Mouse (Mus musculus) midbrain, embryonic 16.5 days (tissue): ENCODE data around the gene Prr5l. TPM values are rescaled to one million over a fixed set of nuclear protein-coding genes. Genes with fewer than 3 reads are reported as not detected.

Source experiments
- ATAC-seq: fragments of 200-750 bp; cut with Nextera tagmentation; 2 replicates; pipeline ENCODE4 v1.8.0; 2017; ENCODE audit warnings: moderate TSS enrichment
- H3K27ac ChIP-seq: fragments of 300-500 bp; sonication (generic); 2 replicates; pipeline ENCODE4 v1.5.1; 2014; ENCODE audit warnings: mild to moderate bottlenecking, low read length, mixed read lengths
- H3K27me3 ChIP-seq: fragments of 300-500 bp; sonication (generic); 2 replicates; pipeline ENCODE4 v1.6.1; 2014; ENCODE audit warnings: low read depth, low read length, mixed read lengths; ENCODE audit not compliant: control insufficient read depth, insufficient read depth
- H3K36me3 ChIP-seq: fragments of 300-500 bp; sonication (generic); 2 replicates; pipeline ENCODE4 v1.6.1; 2014; ENCODE audit warnings: mild to moderate bottlenecking, low read length, moderate library complexity, mixed read lengths; ENCODE audit not compliant: control insufficient read depth, insufficient read depth
- H3K4me1 ChIP-seq: fragments of 300-500 bp; sonication (generic); 2 replicates; pipeline ENCODE4 v1.6.1; 2014; ENCODE audit warnings: mild to moderate bottlenecking, low read length, mixed read lengths; ENCODE audit not compliant: control insufficient read depth, insufficient read depth
- H3K4me2 ChIP-seq: fragments of 300-500 bp; sonication (generic); 2 replicates; pipeline ENCODE4 v1.6.1; 2014; ENCODE audit warnings: mild to moderate bottlenecking, low read length, mixed read lengths
- H3K4me3 ChIP-seq: fragments of 300-500 bp; sonication (generic); 2 replicates; pipeline ENCODE4 v1.5.1; 2014; ENCODE audit warnings: low read depth, mild to moderate bottlenecking, low read length, moderate library complexity, mixed read lengths
- H3K9ac ChIP-seq: fragments of 300-500 bp; sonication (generic); 2 replicates; pipeline ENCODE4 v1.6.1; 2014; ENCODE audit warnings: low read depth, low read length, mixed read lengths
- H3K9me3 ChIP-seq: fragments of 300-500 bp; sonication (generic); replicated peaks from 2 replicates; pipeline ENCODE4 v1.6.1; 2014; ENCODE audit warnings: mild to moderate bottlenecking, low read length, mixed read lengths; ENCODE audit not compliant: control insufficient read depth, poor library complexity, severe bottlenecking
- WGBS: fragments of 180-500 bp; shearing (Covaris S2); extraction: QIAGEN DNeasy Blood & Tissue Kit; methylation state at CpG from one replicate; pipeline ENCODE4 v1.1.7; 2014; 5-methylcytosine and 5-hydroxymethylcytosine counted together
- polyA plus RNA-seq: library from polyadenylated mRNA; unstranded; fragments of >200 nt; fragmentation: Nextera tagmentation; extraction: Ambion mirVana; gene quantifications from 2 replicates; pipeline ENCODE4 v1.2.1, GENCODE M21; 2015

Prr5l gene
- polyA plus RNA-seq, 1 experiment from 2014 or later, result 4.7 TPM

- Histone ChIP-seq H3K27me3 (no peaks in the 10 kb centered on the region), H3K36me3 (no peaks in the 10 kb centered on the region), H3K4me3 (no peak overlapping the region), H3K9ac (no peak overlapping the region), H3K4me1 (no peaks in the 10 kb centered on the region), H3K9me3 (no peaks in the 10 kb centered on the region), H3K27ac (no peak overlapping the region), H3K4me2 (no peak overlapping the region)
- 93% methylated on average over 10 of the region's 10 CpGs for WGBS
- no peak for ATAC-seq
Measured at GRCm38 (mm10) chr2:101732777-101733210, 150.0 kb downstream of the Prr5l start.

- ATAC-seq, result no peak
- no peak overlapping the region for H3K9ac ChIP-seq
Measured at GRCm38 (mm10) chr2:101730972-101731371, 151.9 kb downstream of the Prr5l start.

DNA sequence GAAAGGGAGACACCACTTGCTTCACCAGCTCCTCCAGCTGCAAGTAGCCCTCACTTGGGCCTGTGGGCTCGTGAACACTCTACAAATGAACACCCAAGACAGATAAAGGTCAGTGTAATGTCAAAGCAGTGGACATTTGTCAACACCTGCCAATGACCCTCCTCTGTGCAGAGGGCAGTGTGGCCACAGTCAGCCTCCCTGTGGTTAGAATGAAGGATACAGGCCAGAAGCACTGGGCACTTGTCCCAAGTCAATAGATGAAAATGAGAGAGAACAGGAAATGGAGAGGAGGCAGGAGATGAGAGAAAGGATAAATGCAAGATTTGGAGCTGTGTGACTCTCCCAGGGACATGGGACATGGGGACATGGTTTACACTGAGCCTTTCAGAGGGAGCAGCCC is 153.4 kb downstream of the Prr5l start:
- ATAC-seq, result no peak
- Histone ChIP-seq H3K36me3 (no peaks in the 10 kb centered on the region), H3K27me3 (no peaks in the 10 kb centered on the region), H3K4me2 (no peak overlapping the region), H3K4me3 (no peak overlapping the region), H3K27ac (no peak overlapping the region), H3K9ac (no peak overlapping the region), H3K4me1 (no peaks in the 10 kb centered on the region), H3K9me3 (no peaks in the 10 kb centered on the region)
- 71% methylated on average over 1 of the region's 1 CpGs for WGBS

More at GRCm38 (mm10) chr2:101730972-101731371, 151.9 kb downstream of the Prr5l start:
- H3K4me3 ChIP-seq, result no peak overlapping the region
- no peaks in the 10 kb centered on the region for H3K9me3 ChIP-seq
- no peaks in the 10 kb centered on the region for H3K36me3 ChIP-seq
- no peak overlapping the region for H3K4me2 ChIP-seq
- no peaks in the 10 kb centered on the region for H3K4me1 ChIP-seq
- no peaks in the 10 kb centered on the region for H3K27me3 ChIP-seq
- 0 out of 2 replicates have a peak overlapping the region, but pooled peaks have one; percentile 1 for H3K27ac ChIP-seq

DNA sequence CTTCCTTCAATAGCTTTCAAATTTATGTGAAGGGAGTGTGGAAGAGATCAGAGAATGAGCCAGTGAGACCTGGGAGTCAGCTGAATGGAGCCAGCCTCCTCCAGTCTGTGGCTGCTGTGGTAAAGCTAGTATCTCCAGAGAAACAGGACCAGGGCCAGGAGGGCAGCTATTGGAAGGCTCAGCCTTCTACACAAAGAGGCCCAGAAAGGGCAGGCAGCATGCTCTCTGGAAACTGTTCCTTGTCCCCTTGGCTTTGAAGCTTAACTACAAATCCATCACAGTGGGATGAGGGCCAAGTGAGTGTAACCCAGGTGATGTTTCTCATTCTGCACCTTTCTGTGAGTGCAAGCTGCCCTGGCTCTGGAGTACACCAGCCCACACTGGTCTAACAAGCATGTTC is 155.0 kb downstream of the Prr5l start:
- no peaks in the 10 kb centered on the region for H3K36me3 ChIP-seq
- no peak overlapping the region for H3K9ac ChIP-seq
- no peak overlapping the region for H3K4me2 ChIP-seq
- no peak overlapping the region for H3K27ac ChIP-seq
- no peak overlapping the region for H3K4me3 ChIP-seq
- 0 out of 2 replicates have a peak, but pooled peaks cover 4% of the 10 kb centered on the region for H3K4me1 ChIP-seq
- no peak for ATAC-seq
- H3K9me3 ChIP-seq, result no peaks in the 10 kb centered on the region
- H3K27me3 ChIP-seq, result no peaks in the 10 kb centered on the region

DNA sequence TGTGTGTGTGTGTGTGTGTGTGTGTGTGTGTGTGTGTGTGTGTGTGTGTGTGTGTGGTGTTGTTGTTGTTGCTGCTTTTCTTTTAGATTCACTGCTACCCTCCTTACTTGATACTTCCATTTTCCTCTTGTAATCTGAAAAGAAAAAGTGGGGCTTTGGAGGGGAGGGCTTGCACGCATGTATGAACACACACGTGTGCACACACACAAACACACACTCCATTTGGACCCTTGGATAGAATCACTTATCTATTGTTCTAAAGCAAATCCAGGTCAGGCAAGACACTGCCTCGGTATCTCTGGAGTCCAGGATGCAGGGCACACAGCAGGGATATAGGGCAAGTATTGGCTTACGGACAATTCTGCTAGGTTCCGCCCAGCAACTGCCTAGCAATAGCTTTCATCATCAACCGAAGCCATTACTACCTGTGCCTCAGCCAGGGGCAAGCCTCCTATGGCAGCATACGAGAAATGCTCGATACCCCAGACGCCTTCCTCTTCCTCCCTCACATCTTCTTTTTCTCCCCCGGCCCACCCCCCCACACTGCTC is 159.4 kb downstream of the Prr5l start:
- Histone ChIP-seq H3K27ac (no peak overlapping the region), H3K9me3 (no peaks in the 10 kb centered on the region), H3K9ac (no peak overlapping the region), H3K27me3 (no peaks in the 10 kb centered on the region), H3K36me3 (no peaks in the 10 kb centered on the region), H3K4me3 (no peak overlapping the region), H3K4me1 (0 out of 2 replicates have a peak, but pooled peaks cover 4% of the 10 kb centered on the region), H3K4me2 (no peak overlapping the region)
- ATAC-seq, result peak; percentile 43
- WGBS, result 37% methylated on average over 10 of the region's 10 CpGs

DNA sequence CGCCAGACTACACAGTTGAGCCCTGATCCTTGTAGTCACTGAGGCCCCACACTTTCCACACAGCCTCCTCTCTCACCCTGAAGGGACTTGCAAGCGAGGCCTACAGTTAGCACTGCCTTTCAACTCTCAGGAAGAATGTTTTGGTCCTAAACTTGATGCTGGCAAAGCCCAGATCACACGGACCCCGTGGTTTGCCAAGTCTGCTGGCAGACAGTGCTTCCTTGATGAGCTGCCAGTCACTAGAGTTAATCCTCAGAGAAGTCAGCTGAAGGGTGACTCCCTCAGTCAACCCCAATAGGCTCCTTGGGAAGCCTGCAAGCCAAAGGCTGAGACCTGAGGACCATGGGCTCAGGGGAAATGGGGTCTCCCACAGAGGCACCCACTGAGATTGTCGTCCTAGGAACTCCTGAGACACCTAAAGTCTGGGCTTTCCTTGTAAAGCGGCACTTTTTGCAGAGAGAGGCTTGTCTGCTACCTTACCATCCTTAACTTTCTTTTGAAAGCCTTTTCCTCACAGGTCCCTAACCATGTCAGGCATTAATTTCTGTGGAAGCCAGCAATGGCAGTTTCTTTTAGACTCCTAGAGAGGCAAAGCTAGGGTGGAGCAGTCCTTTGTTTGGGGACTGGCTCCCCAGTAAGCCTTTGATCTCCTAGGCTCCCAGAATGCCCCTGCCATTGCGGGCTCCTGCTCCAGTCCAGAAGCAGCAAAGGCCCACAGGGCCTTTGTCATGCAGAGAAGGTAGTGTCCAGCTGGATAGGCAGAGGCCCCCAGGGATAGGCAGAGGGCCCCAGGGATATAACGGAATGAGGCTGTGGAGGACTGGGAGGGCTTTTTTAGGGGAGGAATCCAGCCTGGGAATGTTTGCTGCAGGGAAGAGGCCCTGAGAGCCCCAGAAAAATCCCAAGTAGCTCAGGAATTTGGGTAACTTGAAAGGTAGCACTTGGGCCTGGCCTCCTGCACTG is 160.2 kb downstream of the Prr5l start:
- ATAC-seq, result peak; percentile 63
- Histone ChIP-seq H3K27ac (no peak overlapping the region; the same call in 1 of the 2 replicates), H3K36me3 (no peaks in the 10 kb centered on the region), H3K4me3 (no peak overlapping the region), H3K9me3 (no peaks in the 10 kb centered on the region), H3K27me3 (no peaks in the 10 kb centered on the region), H3K4me2 (no peak overlapping the region), H3K4me1 (0 out of 2 replicates have a peak, but pooled peaks cover 4% of the 10 kb centered on the region), H3K9ac (no peak overlapping the region)
- 10% methylated on average over 8 of the region's 8 CpGs for WGBS

- Histone ChIP-seq H3K27ac (no peak overlapping the region), H3K4me2 (no peak overlapping the region), H3K9ac (no peak overlapping the region), H3K4me1 (0 out of 2 replicates have a peak, but pooled peaks cover 4% of the 10 kb centered on the region), H3K4me3 (no peak overlapping the region), H3K36me3 (no peaks in the 10 kb centered on the region), H3K9me3 (no peaks in the 10 kb centered on the region), H3K27me3 (no peaks in the 10 kb centered on the region)
- WGBS, result 88% methylated on average over 4 of the region's 4 CpGs
- no peak for ATAC-seq
Measured at GRCm38 (mm10) chr2:101721835-101722234, 161.0 kb downstream of the Prr5l start.

DNA sequence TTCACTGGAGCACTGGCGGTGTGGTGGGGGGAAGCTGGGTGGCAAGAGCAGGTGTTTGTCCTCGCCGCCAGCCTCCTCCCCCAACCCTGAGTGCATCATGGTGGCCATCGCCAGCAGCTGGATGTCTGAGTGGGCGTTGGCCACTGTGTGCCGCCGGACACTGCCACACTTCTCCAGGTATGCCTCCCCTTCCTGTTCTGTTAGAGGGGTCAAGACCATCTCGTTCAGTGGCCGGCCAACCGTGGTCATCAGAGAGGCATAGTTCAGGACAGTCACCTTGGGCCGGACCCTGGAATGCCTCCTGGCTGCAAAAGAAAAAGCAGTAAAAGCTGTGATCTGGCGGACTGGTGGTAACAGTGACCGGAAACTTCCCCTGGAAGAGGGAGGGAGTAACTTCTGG is 165.7 kb downstream of the Prr5l start:
- H3K27me3 ChIP-seq, result no peaks in the 10 kb centered on the region
- H3K9me3 ChIP-seq, result no peaks in the 10 kb centered on the region
- no peaks in the 10 kb centered on the region for H3K36me3 ChIP-seq
- H3K27ac ChIP-seq, result no peak overlapping the region
- H3K4me3 ChIP-seq, result no peak overlapping the region
- no peak overlapping the region for H3K9ac ChIP-seq
- ATAC-seq, result no peak
- no peak overlapping the region for H3K4me2 ChIP-seq
- WGBS, result 96% methylated on average over 13 of the region's 13 CpGs
- H3K4me1 ChIP-seq, result no peaks in the 10 kb centered on the region
